Mouse (Mus musculus) bone marrow macrophage, adult 2 months (primary cell): ENCODE measurements around the gene Rpl7l1. TPM values are rescaled to one million over a fixed set of nuclear protein-coding genes. Genes with fewer than 3 reads are reported as not detected.
"Not testable (repeated sequence)": the region's sequence is repeated elsewhere in the genome, so short reads cannot be mapped to it uniquely, and the experiment has no call there.

ENCODE experiments used
- H3K27ac ChIP-seq: 2 replicates; pipeline ENCODE4 v1.5.1; 2012; ENCODE audit warnings: low read depth, low read length; ENCODE audit not compliant: insufficient read depth
- H3K4me1 ChIP-seq: 2 replicates; pipeline ENCODE4 v1.6.1; 2012; ENCODE audit warnings: low read length; ENCODE audit not compliant: control insufficient read depth, insufficient read depth
- H3K4me3 ChIP-seq: 2 replicates; pipeline ENCODE4 v1.5.1; 2012; ENCODE audit warnings: mild to moderate bottlenecking, low read length, moderate library complexity; ENCODE audit not compliant: insufficient read depth
- CTCF ChIP-seq: IDR thresholded peaks from 2 replicates; pipeline ENCODE4 v1.5.1; 2012; ENCODE audit warnings: low read depth, mild to moderate bottlenecking, low read length, moderate library complexity
- POLR2A ChIP-seq: IDR thresholded peaks from 2 replicates; pipeline ENCODE4 v1.6.1; 2012; ENCODE audit warnings: mild to moderate bottlenecking, low read depth, low read length, borderline replicate concordance
- polyA plus RNA-seq: library from polyadenylated mRNA; stranded (reverse); fragments of >200 nt; gene quantifications from 2 replicates; pipeline ENCODE4 v1.2.4, GENCODE M21; 2012; ENCODE audit not compliant: missing spikeins, insufficient read depth, insufficient read length

Rpl7l1 gene
- polyA plus RNA-seq, 1 experiment: 83.5 TPM

- Histone ChIP-seq H3K27ac (no peak overlapping the region), H3K4me1 (no peaks in the 10 kb centered on the region), H3K4me3 (no peak overlapping the region)
- TF ChIP-seq CTCF: no peak
- no peak for TF ChIP-seq POLR2A
These were observed 28.2 kb upstream of the Rpl7l1 start for GRCm38 (mm10) chr17:46810672-46811071.

- no peaks in the 10 kb centered on the region for H3K4me1 ChIP-seq
- H3K4me3 ChIP-seq: no peak overlapping the region
- TF ChIP-seq CTCF (no peak), POLR2A (no peak)
- no peak overlapping the region for H3K27ac ChIP-seq
These were observed 26.8 kb upstream of the Rpl7l1 start for GRCm38 (mm10) chr17:46809131-46809830.

- TF ChIP-seq POLR2A (no peak), CTCF (no peak)
These were observed 25.9 kb upstream of the Rpl7l1 start for GRCm38 (mm10) chr17:46808376-46808775.

GRCm38 (mm10) chr17:46801761-46802160 lies 19.3 kb upstream of the Rpl7l1 start:
- Histone ChIP-seq H3K4me3 (no peak overlapping the region), H3K4me1 (peaks cover 28% of the 10 kb centered on the region), H3K27ac (no peak overlapping the region)
- no peak for TF ChIP-seq CTCF
- TF ChIP-seq POLR2A: no peak

More at GRCm38 (mm10) chr17:46808376-46808775, 25.9 kb upstream of the Rpl7l1 start:
- H3K4me3 ChIP-seq: no peak overlapping the region
- H3K27ac ChIP-seq: no peak overlapping the region
- no peaks in the 10 kb centered on the region for H3K4me1 ChIP-seq

GRCm38 (mm10) chr17:46799680-46800079 lies 17.2 kb upstream of the Rpl7l1 start:
- Histone ChIP-seq H3K27ac (peak overlapping the region; percentile 43), H3K4me1 (peaks cover 28% of the 10 kb centered on the region), H3K4me3 (no peak overlapping the region)
- TF ChIP-seq CTCF (no peak), POLR2A (no peak)

- Histone ChIP-seq H3K27ac (no peak overlapping the region), H3K4me1 (peaks cover 28% of the 10 kb centered on the region), H3K4me3 (no peak overlapping the region)
- TF ChIP-seq POLR2A: no peak
- no peak for TF ChIP-seq CTCF
These were observed 14.9 kb upstream of the Rpl7l1 start for GRCm38 (mm10) chr17:46797386-46797785.

GRCm38 (mm10) chr17:46796743-46797142 lies 14.3 kb upstream of the Rpl7l1 start:
- Histone ChIP-seq H3K4me1 (peaks cover 21% of the 10 kb centered on the region), H3K4me3 (no peak overlapping the region), H3K27ac (no peak overlapping the region)
- TF ChIP-seq POLR2A (no peak), CTCF (no peak)

- Histone ChIP-seq H3K4me1 (no peaks in the 10 kb centered on the region), H3K27ac (no peak overlapping the region), H3K4me3 (no peak overlapping the region)
- TF ChIP-seq POLR2A (no peak), CTCF (no peak)
These were observed 10.5 kb upstream of the Rpl7l1 start for GRCm38 (mm10) chr17:46792963-46793362.

GRCm38 (mm10) chr17:46787974-46788373 lies 5.5 kb upstream of the Rpl7l1 start:
- H3K4me3 ChIP-seq, H3K4me1 ChIP-seq, H3K27ac ChIP-seq: not testable (repeated sequence)

- TF ChIP-seq POLR2A: no peak
- H3K27ac ChIP-seq: no peak overlapping the region
- no peaks in the 10 kb centered on the region for H3K4me1 ChIP-seq
- H3K4me3 ChIP-seq: no peak overlapping the region
These were observed 4.5 kb upstream of the Rpl7l1 start for GRCm38 (mm10) chr17:46786952-46787351.

GRCm38 (mm10) chr17:46783222-46783565 lies 722 bp upstream of the Rpl7l1 start:
- Histone ChIP-seq H3K27ac (no peak overlapping the region), H3K4me1 (peaks cover 5% of the 10 kb centered on the region), H3K4me3 (peak overlapping the region; percentile 84; the same call in 1 of the 2 replicates)
- no peak for TF ChIP-seq POLR2A
- no peak for TF ChIP-seq CTCF
